ENCODE assay signal across 11 mouse cellular contexts in the genomic region with DNA sequence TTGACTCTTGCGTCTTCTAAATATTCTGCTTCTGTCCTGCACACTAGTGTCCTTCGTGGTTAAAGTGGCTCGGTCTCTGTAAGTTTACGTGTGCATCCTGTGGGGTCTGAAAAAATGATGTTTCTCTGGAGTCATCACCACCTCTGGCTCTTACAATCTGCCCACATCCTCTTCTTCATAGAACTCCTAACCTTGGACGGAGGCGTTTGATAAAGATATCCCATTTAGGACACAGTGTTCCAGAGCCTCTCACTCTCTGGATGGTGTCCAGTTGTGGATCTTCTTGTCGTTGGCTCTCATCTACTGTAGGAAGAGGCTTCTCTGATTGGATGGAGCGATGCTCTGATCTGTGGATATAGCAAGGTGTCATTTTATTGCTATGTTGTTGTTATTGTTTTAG.
DNase-seq lines count a peak whose midpoint lies in the region; ATAC-seq and TF ChIP-seq lines count a peak whose summit lies in the region.
"Had no signal": no experiment of that assay in that cellular context is flagged by ENCODE, and none has a peak within 500 bp of the region (broad histone marks: within the 10 kb centered on the region; RNA-seq: fewer than 3 reads in every experiment).

No protein-coding gene starts in this region.

- no peak for TF ChIP-seq EP300 in heart, postnatal 0 days (IDR thresholded peaks at IDR 0.05; ENCODE audit: low read depth)

- H3K4me1 ChIP-seq in brown adipose tissue, adult 24 weeks (ENCODE audit: control insufficient read depth, insufficient read depth, insufficient read length, low read length) = peaks cover 30% of the 10 kb centered on the region
- H3K4me1 ChIP-seq in heart, postnatal 0 days (ENCODE audit: control insufficient read depth, insufficient read depth) = peaks cover 66% of the 10 kb centered on the region
- peaks cover 34% of the 10 kb centered on the region for H3K4me1 ChIP-seq in midbrain, embryonic 11.5 days (ENCODE audit: control insufficient read depth, insufficient read depth, low read length)

- no peaks in the 10 kb centered on the region for H3K27me3 ChIP-seq in heart, postnatal 0 days (ENCODE audit: control insufficient read depth, insufficient read depth, low read length)
- H3K27me3 ChIP-seq in midbrain, embryonic 11.5 days (ENCODE audit: control insufficient read depth, insufficient read depth, low read length) = no peaks in the 10 kb centered on the region

- H3K27ac ChIP-seq in gastrocnemius, adult 2 months = peak overlapping the region; percentile 86
- 0 out of 2 replicates have a peak overlapping the region, but pooled peaks have one; percentile 1 for H3K27ac ChIP-seq in layer of hippocampus, adult 2 months
- peak overlapping the region; percentile 67 for H3K27ac ChIP-seq in brown adipose tissue, adult 24 weeks (replicated peaks; ENCODE audit: low read depth, low read length)
- peak overlapping the region; percentile 92 for H3K27ac ChIP-seq in heart, postnatal 0 days (ENCODE audit: low read depth)
- no peak overlapping the region for H3K27ac ChIP-seq in midbrain, embryonic 11.5 days (ENCODE audit: low read depth, low read length)

- no peaks in the 10 kb centered on the region for H3K36me3 ChIP-seq in heart, postnatal 0 days (replicated peaks; ENCODE audit: control insufficient read depth, insufficient read depth, low read length)
- H3K36me3 ChIP-seq in midbrain, embryonic 11.5 days (ENCODE audit: control insufficient read depth, insufficient read depth, low read length) = no peaks in the 10 kb centered on the region

- ATAC-seq in heart, postnatal 0 days (ENCODE audit: insufficient read depth, low read depth) = no peak
- ATAC-seq in midbrain, embryonic 11.5 days (ENCODE audit: low FRiP score) = no peak
- ATAC-seq: inflammation-experienced regulatory T-cells, adult 6 months had no signal

- TF ChIP-seq CTCF in gastrocnemius, adult 2 months (IDR thresholded peaks at IDR 0.05) = no peak
- no peak for TF ChIP-seq CTCF in layer of hippocampus, adult 2 months (conservative IDR thresholded peaks at IDR 0.05)
- no peak for TF ChIP-seq CTCF in heart, postnatal 0 days (IDR thresholded peaks at IDR 0.05; ENCODE audit: low read depth)

- H3K4me3 ChIP-seq in gastrocnemius, adult 2 months = no peak overlapping the region
- H3K4me3 ChIP-seq in layer of hippocampus, adult 2 months = no peak overlapping the region
- no peak overlapping the region for H3K4me3 ChIP-seq in brown adipose tissue, adult 24 weeks (ENCODE audit: insufficient read depth, low read depth, low read length)
- H3K4me3 ChIP-seq in heart, postnatal 0 days (ENCODE audit: low read depth, low read length) = no peak overlapping the region
- H3K4me3 ChIP-seq in midbrain, embryonic 11.5 days (ENCODE audit: low read depth, low read length) = no peak overlapping the region

- no peak overlapping the region for H3K4me2 ChIP-seq in heart, postnatal 0 days (ENCODE audit: low read depth, low read length)
- no peak overlapping the region for H3K4me2 ChIP-seq in midbrain, embryonic 11.5 days

- WGBS in heart, postnatal 0 days = 54% methylated on average over 8 of the region's 8 CpGs
- 95% methylated on average over 8 of the region's 8 CpGs for WGBS in midbrain, embryonic 11.5 days

- intact Hi-C loops in gastrocnemius, adult 2 months (cut with DNase I) = loop anchor here (2.0 kb wide), 1 partner anchor 94 kb away; no protein-coding TSS in a partner anchor

- DNase-seq in gastrocnemius, adult 2 months = peak; percentile 30
- DNase-seq in gastrocnemius, postnatal 4 days (ENCODE audit: low spot score in 2 of 2) = no peak
- no peak for DNase-seq in layer of hippocampus, adult 2 months (ENCODE audit: low spot score in 2 of 2)
- no peak for DNase-seq in layer of hippocampus, adult 9-10 months (ENCODE audit: low spot score)
- no peak for DNase-seq in heart, postnatal 0 days (ENCODE audit: low spot score)
- DNase-seq in frontal cortex, postnatal 14 days (ENCODE audit: low spot score in 2 of 2) = no peak
- no peak for DNase-seq in midbrain, embryonic 11.5 days (ENCODE audit: low spot score, missing footprints)
- DNase-seq: cerebellum, adult 8-10 months; thymus, postnatal 4 days had no signal

- H3K9me3 ChIP-seq in heart, postnatal 0 days (replicated peaks; ENCODE audit: control insufficient read depth, low read length) = no peaks in the 10 kb centered on the region
- H3K9me3 ChIP-seq in midbrain, embryonic 11.5 days (ENCODE audit: control insufficient read depth, low read length) = no peaks in the 10 kb centered on the region

- H3K9ac ChIP-seq in heart, postnatal 0 days (replicated peaks; ENCODE audit: low read depth, low read length) = no peak overlapping the region
- H3K9ac ChIP-seq in midbrain, embryonic 11.5 days (ENCODE audit: low read length) = no peak overlapping the region
